Mouse (Mus musculus): Measurements from ENCODE around the gene Gm28035. TPM values are rescaled to one million over a fixed set of nuclear protein-coding genes. Genes with fewer than 3 reads are reported as not detected.

Gene Gm28035
- total and polyA plus RNA-seq, 3 experiments = 0.27 to 0.64 (median 0.36) TPM

GRCm38 (mm10) chr2:30207886-30208285, 32.5 kb upstream of the Gm28035 start:
- no peak overlapping the region for H3K9ac ChIP-seq (ENCODE audit: insufficient read depth, low read depth)
- H3K27ac ChIP-seq (ENCODE audit: insufficient read depth, low read depth) = no peak overlapping the region
- no peaks in the 10 kb centered on the region for H3K9me3 ChIP-seq (replicated peaks; ENCODE audit: low read length)
- H3K27me3 ChIP-seq (replicated peaks) = peaks cover 23% of the 10 kb centered on the region
- no peak overlapping the region for H3K4me3 ChIP-seq (replicated peaks in 1 of 3; ENCODE audit: low read depth in 2 of 3, low read length in 2 of 3, poor library complexity in 1 of 3)
- in situ Hi-C loops (cut with MboI; ENCODE audit: low pct_ligation_motif_present, low pct_unique_long_range_greater_than_20kb, low sequenced_read_pairs) (no loop called here), dilution Hi-C loops (cut with MboI; ENCODE audit: extremely low pct_ligation_motif_present, extremely low pct_unique_long_range_greater_than_20kb, low sequenced_read_pairs) (no loop called here)
- H3K4me2 ChIP-seq (ENCODE audit: insufficient read depth, low read depth, poor library complexity, severe bottlenecking) = no peak overlapping the region
- H3K79me2 ChIP-seq (replicated peaks; ENCODE audit: control insufficient read depth, extremely low read depth, insufficient read depth, poor library complexity, severe bottlenecking) = no peaks in the 10 kb centered on the region
- no peaks in the 10 kb centered on the region for H3K36me3 ChIP-seq (replicated peaks in 1 of 2; ENCODE audit: control insufficient read depth in 1 of 2, insufficient read depth in 1 of 2, low read length in 1 of 2)
- no peak for DNase-seq (ENCODE audit: extremely low read depth)
- peaks cover 8 to 16% of the 10 kb centered on the region in 2 experiments for H3K4me1 ChIP-seq (ENCODE audit: control insufficient read depth in 1 of 2, insufficient read depth in 2 of 2)
- no peak for TF ChIP-seq TBP (conservative IDR thresholded peaks at IDR 0.05; ENCODE audit: low read depth, low read length)
- TF ChIP-seq MEF2A (IDR thresholded peaks at IDR 0.05; ENCODE audit: borderline replicate concordance, low read depth, low read length) = no peak
- no peak for TF ChIP-seq NELFE (IDR thresholded peaks at IDR 0.05; ENCODE audit: low read depth, low read length)
- TF ChIP-seq MXI1 (IDR thresholded peaks at IDR 0.05; ENCODE audit: low read depth, low read length) = no peak
- TF ChIP-seq ZNF384 (IDR thresholded peaks at IDR 0.05; ENCODE audit: low read depth, low read length) = no peak
- no peak for TF ChIP-seq CTCF (conservative IDR thresholded peaks at IDR 0.05 in 1 of 2, IDR thresholded peaks at IDR 0.05 in 1 of 2; ENCODE audit: low read depth in 2 of 2, low read length in 2 of 2)
- no peak for TF ChIP-seq SMC3 (IDR thresholded peaks at IDR 0.05; ENCODE audit: low read depth, low read length)
- no peak for TF ChIP-seq USF1 (IDR thresholded peaks at IDR 0.05; ENCODE audit: low read depth, low read length)
- no peak for TF ChIP-seq ETS1 (conservative IDR thresholded peaks at IDR 0.05; ENCODE audit: low read depth, low read length)
- no peak for TF ChIP-seq JUND (conservative IDR thresholded peaks at IDR 0.05; ENCODE audit: low read depth, low read length)
- no peak for TF ChIP-seq USF2 (conservative IDR thresholded peaks at IDR 0.05; ENCODE audit: low read depth, low read length)
- no peak for TF ChIP-seq ELF1 (IDR thresholded peaks at IDR 0.05; ENCODE audit: low read depth, low read length)
- no peak for TF ChIP-seq MAZ (IDR thresholded peaks at IDR 0.05; ENCODE audit: low read depth, low read length)
- TF ChIP-seq MAFK (IDR thresholded peaks at IDR 0.05; ENCODE audit: insufficient replicate concordance, low read length) = no peak

- in situ Hi-C loops (cut with MboI; ENCODE audit: low pct_ligation_motif_present, low pct_unique_long_range_greater_than_20kb, low sequenced_read_pairs) (no loop called here), dilution Hi-C loops (cut with MboI; ENCODE audit: extremely low pct_ligation_motif_present, extremely low pct_unique_long_range_greater_than_20kb, low sequenced_read_pairs) (no loop called here)
- H3K79me2 ChIP-seq (replicated peaks; ENCODE audit: control insufficient read depth, extremely low read depth, insufficient read depth, poor library complexity, severe bottlenecking) = no peaks in the 10 kb centered on the region
- H3K36me3 ChIP-seq (replicated peaks in 1 of 2; ENCODE audit: control insufficient read depth in 1 of 2, insufficient read depth in 1 of 2, low read length in 1 of 2) = no peaks in the 10 kb centered on the region
- no peak overlapping the region for H3K9ac ChIP-seq (ENCODE audit: insufficient read depth, low read depth)
- H3K4me3 ChIP-seq (replicated peaks in 1 of 3; ENCODE audit: low read depth in 2 of 3, low read length in 2 of 3, poor library complexity in 1 of 3) = no peak overlapping the region
- H3K4me1 ChIP-seq (ENCODE audit: control insufficient read depth in 1 of 2, insufficient read depth in 2 of 2) = peaks cover under 1 to 9% of the 10 kb centered on the region in 2 experiments
- H3K27ac ChIP-seq (ENCODE audit: insufficient read depth, low read depth) = no peak overlapping the region
- DNase-seq (ENCODE audit: extremely low read depth) = no peak
- no peaks in the 10 kb centered on the region for H3K9me3 ChIP-seq (replicated peaks; ENCODE audit: low read length)
- TF ChIP-seq POLR2AphosphoS2 (IDR thresholded peaks at IDR 0.05; ENCODE audit: low read depth, low read length) (no peak), SMC3 (IDR thresholded peaks at IDR 0.05; ENCODE audit: low read depth, low read length) (no peak), PAX5 (IDR thresholded peaks at IDR 0.05; ENCODE audit: low read length) (no peak), UBTF (IDR thresholded peaks at IDR 0.05; ENCODE audit: low read depth, low read length) (no peak), CHD1 (IDR thresholded peaks at IDR 0.05; ENCODE audit: low read depth, low read length) (no peak)
- H3K4me2 ChIP-seq (ENCODE audit: insufficient read depth, low read depth, poor library complexity, severe bottlenecking) = no peak overlapping the region
- H3K27me3 ChIP-seq (replicated peaks) = peaks cover 17% of the 10 kb centered on the region
These were observed 28.8 kb upstream of the Gm28035 start for GRCm38 (mm10) chr2:30211408-30212168.
